Mouse (Mus musculus): ENCODE measurements at regions not wholly inside any gene's neighbourhood (a gene's known extent, or its start where the extent isn't known, plus 50 kb on each side); places are given as distances from the start of the nearest gene placed in this dataset.
A peak's percentile ranks its signal among the peaks of the same experiment; 100 is the strongest.

GRCm38 (mm10) chr14:105435343-105435742, 177.0 kb downstream of the Ndfip2 start:
- Histone ChIP-seq H3K36me3 (no peaks in the 10 kb centered on the region), H3K9me3 (no peaks in the 10 kb centered on the region), H3K4me2 (no peak overlapping the region), H3K9ac (no peak overlapping the region), H3K4me3 (no peak overlapping the region), H3K27ac (no peak overlapping the region), H3K27me3 (no peaks in the 10 kb centered on the region), H3K4me1 (replicated peaks) (peaks cover 5% of the 10 kb centered on the region; the same call in 1 of the 2 replicates)
- WGBS: 88% methylated on average over 6 of the region's 6 CpGs
- no peak for ATAC-seq (ENCODE audit: low FRiP score)

DNA sequence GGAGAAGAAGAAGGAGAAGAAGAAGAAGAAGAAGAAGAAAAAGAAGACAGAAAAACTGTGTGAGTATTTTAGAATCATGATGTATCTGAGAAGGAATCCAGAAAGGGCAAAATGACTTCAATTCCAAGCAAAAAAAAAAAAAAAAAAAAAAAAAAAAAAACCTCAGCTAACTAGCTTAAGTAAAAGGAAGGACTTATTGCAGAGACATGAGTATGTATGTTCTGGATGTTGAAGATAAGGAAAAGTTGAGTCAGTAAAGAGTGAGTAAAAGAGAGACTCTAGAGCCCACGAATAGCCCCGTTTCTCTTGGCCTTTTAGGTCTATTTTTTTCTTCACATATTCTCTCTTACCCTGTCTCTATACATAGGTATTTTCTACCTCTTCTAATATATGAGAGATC, 175.1 kb downstream of the Ndfip2 start:
- no peaks in the 10 kb centered on the region for H3K36me3 ChIP-seq
- no peak overlapping the region for H3K9ac ChIP-seq
- no peak overlapping the region for H3K4me2 ChIP-seq
- ATAC-seq (ENCODE audit: low FRiP score): no peak
- H3K9me3 ChIP-seq: no peaks in the 10 kb centered on the region
- 96% methylated on average over 2 of the region's 2 CpGs for WGBS
- no peak overlapping the region for H3K4me3 ChIP-seq
- H3K27ac ChIP-seq: no peak overlapping the region
- no peaks in the 10 kb centered on the region for H3K27me3 ChIP-seq
- H3K4me1 ChIP-seq (replicated peaks): peaks cover 5% of the 10 kb centered on the region; the same call in 1 of the 2 replicates

DNA sequence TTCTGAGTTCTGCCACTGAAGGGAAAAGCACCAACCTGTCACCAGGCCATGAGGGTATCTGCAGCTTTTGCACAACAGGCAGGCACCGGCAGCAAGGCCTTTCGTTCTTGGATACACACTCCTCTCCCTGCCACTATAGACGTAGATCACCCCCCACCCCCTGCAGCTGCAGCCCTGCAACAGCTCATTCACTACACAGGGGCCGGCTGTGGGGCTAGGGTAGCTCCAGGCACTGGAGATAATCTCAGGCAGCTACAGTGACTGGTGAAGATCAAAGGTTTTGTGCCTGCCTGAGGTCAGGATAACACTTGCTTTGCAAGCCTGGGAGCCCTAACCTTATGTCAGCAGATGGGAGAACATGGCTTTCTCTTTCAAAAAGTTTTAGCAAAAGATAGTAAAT, 174.3 kb downstream of the Ndfip2 start:
- H3K4me3 ChIP-seq: no peak overlapping the region
- no peaks in the 10 kb centered on the region for H3K9me3 ChIP-seq
- no peak overlapping the region for H3K27ac ChIP-seq
- H3K4me1 ChIP-seq (replicated peaks): peaks cover 9% of the 10 kb centered on the region; the same call in 1 of the 2 replicates
- no peak overlapping the region for H3K9ac ChIP-seq
- H3K4me2 ChIP-seq: no peak overlapping the region
- 0% methylated on average over 4 of the region's 4 CpGs for WGBS
- ATAC-seq (ENCODE audit: low FRiP score): no peak
- no peaks in the 10 kb centered on the region for H3K36me3 ChIP-seq
- H3K27me3 ChIP-seq: no peaks in the 10 kb centered on the region

- no peaks in the 10 kb centered on the region for H3K27me3 ChIP-seq
- ATAC-seq (ENCODE audit: low FRiP score): no peak
- no peak overlapping the region for H3K4me3 ChIP-seq
- H3K9ac ChIP-seq: no peak overlapping the region
- H3K36me3 ChIP-seq: no peaks in the 10 kb centered on the region
- WGBS: 95% methylated on average over 4 of the region's 4 CpGs
- H3K27ac ChIP-seq: no peak overlapping the region
- peaks cover 14% of the 10 kb centered on the region; the same call in 1 of the 2 replicates for H3K4me1 ChIP-seq (replicated peaks)
- H3K9me3 ChIP-seq: no peaks in the 10 kb centered on the region
- H3K4me2 ChIP-seq: no peak overlapping the region
Observed at GRCm38 (mm10) chr14:105431584-105431983, 173.2 kb downstream of the Ndfip2 start.

GRCm38 (mm10) chr14:105429664-105430257, 171.4 kb downstream of the Ndfip2 start:
- Histone ChIP-seq H3K9me3 (no peaks in the 10 kb centered on the region), H3K27ac (no peak overlapping the region), H3K27me3 (no peaks in the 10 kb centered on the region), H3K4me1 (replicated peaks) (peaks cover 14% of the 10 kb centered on the region; the same call in 1 of the 2 replicates), H3K36me3 (no peaks in the 10 kb centered on the region), H3K4me3 (no peak overlapping the region), H3K4me2 (no peak overlapping the region), H3K9ac (no peak overlapping the region)
- 83% methylated on average over 5 of the region's 5 CpGs for WGBS
- ATAC-seq (ENCODE audit: low FRiP score): no peak

DNA sequence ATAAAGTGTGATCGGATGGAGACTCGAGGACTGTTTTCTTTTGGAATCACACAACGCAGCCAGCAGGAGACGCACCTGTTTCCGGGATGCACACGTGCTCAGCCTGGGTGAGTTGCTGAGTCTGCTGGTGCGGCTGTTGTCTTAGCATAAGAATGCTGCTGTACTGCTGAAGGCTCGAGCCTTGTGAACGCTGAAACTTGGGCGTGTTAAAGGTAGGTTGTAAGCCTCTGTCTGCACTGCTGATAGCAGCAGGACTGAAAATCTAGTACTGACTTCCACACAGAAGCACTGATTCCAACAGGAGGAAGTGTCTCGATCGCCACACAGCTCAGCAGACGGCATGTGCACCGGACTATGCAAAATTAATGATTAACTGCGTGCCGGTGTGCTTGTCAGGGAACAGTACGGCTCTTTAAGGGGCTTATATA, 169.1 kb downstream of the Ndfip2 start:
- Histone ChIP-seq H3K36me3 (no peaks in the 10 kb centered on the region), H3K27ac (no peak overlapping the region), H3K4me1 (replicated peaks) (peaks cover 10% of the 10 kb centered on the region; the same call in 1 of the 2 replicates), H3K9ac (no peak overlapping the region), H3K4me3 (peak overlapping the region; percentile 14), H3K9me3 (no peaks in the 10 kb centered on the region), H3K27me3 (no peaks in the 10 kb centered on the region), H3K4me2 (peak overlapping the region; percentile 51)
- ATAC-seq (ENCODE audit: low FRiP score): peak; percentile 81
- WGBS: 18% methylated on average over 17 of the region's 17 CpGs

DNA sequence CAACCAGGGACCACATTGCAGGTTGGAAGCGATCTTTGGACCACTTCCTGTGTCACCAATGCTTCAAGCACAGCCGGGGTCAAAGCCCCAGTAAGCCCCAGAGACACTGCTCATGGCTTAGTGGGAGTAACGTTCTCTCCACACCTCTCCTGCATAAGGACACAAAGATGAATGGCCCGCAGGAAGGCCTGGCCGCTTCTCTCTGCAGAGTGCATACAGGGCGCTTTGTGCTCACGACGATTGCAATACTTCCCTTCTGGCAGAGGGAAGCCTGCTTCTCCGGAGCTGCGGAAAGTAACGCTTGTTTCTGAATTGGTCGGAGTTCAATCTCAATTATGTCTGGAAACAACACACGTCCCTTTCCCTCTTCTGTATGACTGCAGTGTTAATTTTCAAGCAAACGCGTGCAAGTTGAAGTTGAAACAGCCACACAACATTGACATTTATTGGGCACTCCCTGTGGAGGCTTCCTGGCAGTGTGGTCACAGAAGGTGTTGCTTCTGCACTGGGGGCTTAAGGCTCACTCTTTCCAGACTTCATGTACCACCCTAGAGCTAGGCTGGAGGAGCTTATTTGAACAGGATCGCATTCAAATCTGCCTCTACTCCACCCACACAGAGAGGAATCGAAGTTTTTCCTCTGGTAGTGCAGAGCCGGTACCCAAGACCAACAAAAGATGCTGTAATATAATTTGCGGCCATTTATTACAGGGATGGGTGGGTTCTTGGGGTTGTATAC, 168.4 kb downstream of the Ndfip2 start:
- Histone ChIP-seq H3K27ac (no peak overlapping the region), H3K9ac (no peak overlapping the region), H3K4me2 (peak overlapping the region; percentile 51; the same call in 1 of the 2 replicates), H3K36me3 (no peaks in the 10 kb centered on the region), H3K27me3 (no peaks in the 10 kb centered on the region), H3K4me3 (no peak overlapping the region), H3K4me1 (replicated peaks) (peaks cover 9% of the 10 kb centered on the region; the same call in 1 of the 2 replicates), H3K9me3 (no peaks in the 10 kb centered on the region)
- no peak for ATAC-seq (ENCODE audit: low FRiP score)
- 63% methylated on average over 19 of the region's 19 CpGs for WGBS

DNA sequence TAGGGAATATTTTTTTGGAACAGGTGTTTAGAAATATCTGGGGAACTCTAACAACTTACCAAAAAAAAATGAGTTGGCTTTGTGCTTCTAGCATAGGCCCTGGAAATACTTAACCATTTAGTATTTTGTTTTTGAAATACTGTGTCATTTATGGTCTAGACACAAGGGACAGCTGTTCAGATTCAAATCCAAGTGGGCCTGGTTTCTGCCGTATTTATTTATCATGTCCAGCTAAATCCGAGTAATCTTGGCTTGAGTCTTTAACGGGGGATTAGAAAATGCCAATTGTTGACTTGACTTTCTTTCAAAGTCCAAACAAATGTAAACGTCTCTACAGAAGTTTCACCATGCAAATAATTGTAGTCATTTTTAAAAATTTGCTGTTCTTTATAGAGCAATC, 159.6 kb downstream of the Ndfip2 start:
- WGBS: 80% methylated on average over 4 of the region's 4 CpGs
- no peaks in the 10 kb centered on the region for H3K27me3 ChIP-seq
- H3K9me3 ChIP-seq: no peaks in the 10 kb centered on the region
- no peak overlapping the region for H3K4me3 ChIP-seq
- H3K9ac ChIP-seq: no peak overlapping the region
- H3K36me3 ChIP-seq: no peaks in the 10 kb centered on the region
- H3K27ac ChIP-seq: no peak overlapping the region
- no peaks in the 10 kb centered on the region for H3K4me1 ChIP-seq (replicated peaks)
- ATAC-seq (ENCODE audit: low FRiP score): no peak
- no peak overlapping the region for H3K4me2 ChIP-seq

GRCm38 (mm10) chr14:105417458-105417960, 159.1 kb downstream of the Ndfip2 start:
- Histone ChIP-seq H3K4me1 (replicated peaks) (no peaks in the 10 kb centered on the region), H3K27ac (no peak overlapping the region), H3K4me3 (no peak overlapping the region), H3K36me3 (no peaks in the 10 kb centered on the region), H3K9me3 (no peaks in the 10 kb centered on the region), H3K9ac (no peak overlapping the region), H3K27me3 (no peaks in the 10 kb centered on the region), H3K4me2 (no peak overlapping the region)
- ATAC-seq (ENCODE audit: low FRiP score): no peak
- 85% methylated on average over 8 of the region's 8 CpGs for WGBS

DNA sequence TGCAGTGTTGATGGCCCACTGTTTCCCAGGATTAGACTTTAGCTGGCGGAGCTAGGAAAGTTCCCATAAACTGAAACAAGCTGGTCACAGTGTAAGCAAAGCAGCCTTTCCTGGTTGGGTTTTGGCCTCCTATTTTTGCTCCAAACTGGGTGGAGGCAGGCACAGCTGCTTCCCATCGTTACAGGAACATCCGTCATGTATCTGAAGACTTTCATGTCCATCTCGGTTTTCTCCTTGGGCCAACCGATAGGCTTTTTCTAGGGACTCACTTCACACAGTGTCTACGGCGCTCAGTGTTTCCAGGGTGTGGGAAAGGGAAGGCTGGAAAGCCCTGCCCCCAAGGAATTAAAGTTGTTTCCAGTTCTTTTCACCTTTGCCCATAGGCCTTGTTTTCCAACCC, 158.6 kb downstream of the Ndfip2 start:
- Histone ChIP-seq H3K9me3 (no peaks in the 10 kb centered on the region), H3K4me3 (no peak overlapping the region), H3K9ac (no peak overlapping the region), H3K27me3 (no peaks in the 10 kb centered on the region), H3K36me3 (no peaks in the 10 kb centered on the region), H3K27ac (no peak overlapping the region), H3K4me1 (replicated peaks) (no peaks in the 10 kb centered on the region), H3K4me2 (no peak overlapping the region)
- ATAC-seq (ENCODE audit: low FRiP score): no peak
- WGBS: 81% methylated on average over 7 of the region's 7 CpGs

- ATAC-seq (ENCODE audit: low FRiP score): no peak
- no peaks in the 10 kb centered on the region for H3K4me1 ChIP-seq (replicated peaks)
- WGBS: 90% methylated on average over 2 of the region's 2 CpGs
Observed at GRCm38 (mm10) chr14:105404662-105405061, 146.3 kb downstream of the Ndfip2 start.

GRCm38 (mm10) chr14:105404241-105404640, 145.9 kb downstream of the Ndfip2 start:
- Histone ChIP-seq H3K9me3 (no peaks in the 10 kb centered on the region), H3K27ac (no peak overlapping the region), H3K4me1 (replicated peaks) (no peaks in the 10 kb centered on the region), H3K27me3 (no peaks in the 10 kb centered on the region), H3K4me2 (no peak overlapping the region), H3K4me3 (no peak overlapping the region), H3K36me3 (no peaks in the 10 kb centered on the region), H3K9ac (no peak overlapping the region)
- ATAC-seq (ENCODE audit: low FRiP score): no peak
- 93% methylated on average over 6 of the region's 6 CpGs for WGBS

More at GRCm38 (mm10) chr14:105404662-105405061, 146.3 kb downstream of the Ndfip2 start:
- no peak overlapping the region for H3K4me2 ChIP-seq
- no peak overlapping the region for H3K4me3 ChIP-seq
- H3K27ac ChIP-seq: no peak overlapping the region
- H3K9me3 ChIP-seq: no peaks in the 10 kb centered on the region
- no peak overlapping the region for H3K9ac ChIP-seq
- H3K27me3 ChIP-seq: no peaks in the 10 kb centered on the region
- no peaks in the 10 kb centered on the region for H3K36me3 ChIP-seq

GRCm38 (mm10) chr14:105403256-105403655, 144.9 kb downstream of the Ndfip2 start:
- no peak for ATAC-seq (ENCODE audit: low FRiP score)
- no peaks in the 10 kb centered on the region for H3K4me1 ChIP-seq (replicated peaks)
- no peak overlapping the region for H3K27ac ChIP-seq
- no peak overlapping the region for H3K9ac ChIP-seq
- 93% methylated on average over 9 of the region's 9 CpGs for WGBS
- no peak overlapping the region for H3K4me3 ChIP-seq
- H3K36me3 ChIP-seq: no peaks in the 10 kb centered on the region
- no peaks in the 10 kb centered on the region for H3K9me3 ChIP-seq
- no peak overlapping the region for H3K4me2 ChIP-seq
- no peaks in the 10 kb centered on the region for H3K27me3 ChIP-seq
